Mouse (Mus musculus): ENCODE measurements at regions not wholly inside any gene's neighbourhood (a gene's known extent, or its start where the extent isn't known, plus 50 kb on each side); places are given as distances from the start of the nearest gene placed in this dataset.

GRCm38 (mm10) chr7:111211641-111212040 is 128.8 kb upstream of the Eif4g2 start:
- H3K9me3 ChIP-seq (replicated peaks; ENCODE audit: control insufficient read depth, low read length), result no peaks in the 10 kb centered on the region
- WGBS (ENCODE audit: insufficient replicate concordance), result 70% methylated on average over 11 of the region's 11 CpGs

GRCm38 (mm10) chr7:111210282-111210681 is 127.5 kb upstream of the Eif4g2 start:
- no peak for ATAC-seq (ENCODE audit: low read depth)
- 80% methylated on average over 8 of the region's 8 CpGs for WGBS (ENCODE audit: insufficient replicate concordance)
- no peaks in the 10 kb centered on the region for H3K27me3 ChIP-seq (ENCODE audit: control insufficient read depth, insufficient read depth, low read depth, low read length)

More at GRCm38 (mm10) chr7:111211641-111212040, 128.8 kb upstream of the Eif4g2 start:
- no peak overlapping the region for H3K9ac ChIP-seq (ENCODE audit: low read depth, low read length)
- no peaks in the 10 kb centered on the region for H3K36me3 ChIP-seq (ENCODE audit: control insufficient read depth, insufficient read depth)
- no peaks in the 10 kb centered on the region for H3K4me1 ChIP-seq (ENCODE audit: control insufficient read depth, low read depth, low read length)
- H3K4me3 ChIP-seq (ENCODE audit: low read depth, low read length), result no peak overlapping the region
- no peak overlapping the region for H3K4me2 ChIP-seq (ENCODE audit: low read depth, low read length)
- H3K27ac ChIP-seq (ENCODE audit: low read length), result no peak overlapping the region
- no peaks in the 10 kb centered on the region for H3K27me3 ChIP-seq (ENCODE audit: control insufficient read depth, insufficient read depth, low read depth, low read length)
- ATAC-seq (ENCODE audit: low read depth), result no peak

GRCm38 (mm10) chr7:111205876-111206275 is 123.0 kb upstream of the Eif4g2 start:
- Histone ChIP-seq H3K27ac (ENCODE audit: low read length) (no peak overlapping the region), H3K4me2 (ENCODE audit: low read depth, low read length) (no peak overlapping the region), H3K9ac (ENCODE audit: low read depth, low read length) (no peak overlapping the region), H3K4me3 (ENCODE audit: low read depth, low read length) (no peak overlapping the region), H3K36me3 (ENCODE audit: control insufficient read depth, insufficient read depth) (no peaks in the 10 kb centered on the region), H3K9me3 (replicated peaks; ENCODE audit: control insufficient read depth, low read length) (no peaks in the 10 kb centered on the region), H3K4me1 (ENCODE audit: control insufficient read depth, low read depth, low read length) (no peaks in the 10 kb centered on the region), H3K27me3 (ENCODE audit: control insufficient read depth, insufficient read depth, low read depth, low read length) (no peaks in the 10 kb centered on the region)
- 63% methylated on average over 5 of the region's 5 CpGs for WGBS (ENCODE audit: insufficient replicate concordance)
- no peak for ATAC-seq (ENCODE audit: low read depth)

More at GRCm38 (mm10) chr7:111210282-111210681, 127.5 kb upstream of the Eif4g2 start:
- no peak overlapping the region for H3K27ac ChIP-seq (ENCODE audit: low read length)
- H3K36me3 ChIP-seq (ENCODE audit: control insufficient read depth, insufficient read depth), result no peaks in the 10 kb centered on the region
- H3K9me3 ChIP-seq (replicated peaks; ENCODE audit: control insufficient read depth, low read length), result no peaks in the 10 kb centered on the region
- no peak overlapping the region for H3K4me3 ChIP-seq (ENCODE audit: low read depth, low read length)
- H3K4me1 ChIP-seq (ENCODE audit: control insufficient read depth, low read depth, low read length), result no peaks in the 10 kb centered on the region
- H3K4me2 ChIP-seq (ENCODE audit: low read depth, low read length), result no peak overlapping the region
- H3K9ac ChIP-seq (ENCODE audit: low read depth, low read length), result no peak overlapping the region

GRCm38 (mm10) chr7:111198608-111199355 is 116.0 kb upstream of the Eif4g2 start:
- no peak for ATAC-seq (ENCODE audit: low read depth)
- no peaks in the 10 kb centered on the region for H3K27me3 ChIP-seq (ENCODE audit: control insufficient read depth, insufficient read depth, low read depth, low read length)

GRCm38 (mm10) chr7:111191674-111192073 is 108.8 kb upstream of the Eif4g2 start:
- no peaks in the 10 kb centered on the region for H3K36me3 ChIP-seq (ENCODE audit: control insufficient read depth, insufficient read depth)
- no peak overlapping the region for H3K9ac ChIP-seq (ENCODE audit: low read depth, low read length)
- H3K4me1 ChIP-seq (ENCODE audit: control insufficient read depth, low read depth, low read length), result no peaks in the 10 kb centered on the region
- ATAC-seq (ENCODE audit: low read depth), result 0 out of 2 replicates have a peak, but pooled peaks have one; percentile 24
- 61% methylated on average over 4 of the region's 4 CpGs for WGBS (ENCODE audit: insufficient replicate concordance)
- no peaks in the 10 kb centered on the region for H3K9me3 ChIP-seq (replicated peaks; ENCODE audit: control insufficient read depth, low read length)
- H3K4me2 ChIP-seq (ENCODE audit: low read depth, low read length), result no peak overlapping the region
- no peak overlapping the region for H3K27ac ChIP-seq (ENCODE audit: low read length)
- H3K4me3 ChIP-seq (ENCODE audit: low read depth, low read length), result no peak overlapping the region
- H3K27me3 ChIP-seq (ENCODE audit: control insufficient read depth, insufficient read depth, low read depth, low read length), result no peaks in the 10 kb centered on the region

More at GRCm38 (mm10) chr7:111198608-111199355, 116.0 kb upstream of the Eif4g2 start:
- no peaks in the 10 kb centered on the region for H3K36me3 ChIP-seq (ENCODE audit: control insufficient read depth, insufficient read depth)
- H3K27ac ChIP-seq (ENCODE audit: low read length), result no peak overlapping the region
- no peak overlapping the region for H3K4me2 ChIP-seq (ENCODE audit: low read depth, low read length)
- no peak overlapping the region for H3K4me3 ChIP-seq (ENCODE audit: low read depth, low read length)
- no peaks in the 10 kb centered on the region for H3K4me1 ChIP-seq (ENCODE audit: control insufficient read depth, low read depth, low read length)
- 63% methylated on average over 10 of the region's 10 CpGs for WGBS (ENCODE audit: insufficient replicate concordance)
- no peak overlapping the region for H3K9ac ChIP-seq (ENCODE audit: low read depth, low read length)
- no peaks in the 10 kb centered on the region for H3K9me3 ChIP-seq (replicated peaks; ENCODE audit: control insufficient read depth, low read length)

- Histone ChIP-seq H3K27ac (ENCODE audit: low read length) (no peak overlapping the region), H3K4me1 (ENCODE audit: control insufficient read depth, low read depth, low read length) (no peaks in the 10 kb centered on the region), H3K9me3 (replicated peaks; ENCODE audit: control insufficient read depth, low read length) (no peaks in the 10 kb centered on the region), H3K9ac (ENCODE audit: low read depth, low read length) (no peak overlapping the region), H3K27me3 (ENCODE audit: control insufficient read depth, insufficient read depth, low read depth, low read length) (no peaks in the 10 kb centered on the region), H3K4me2 (ENCODE audit: low read depth, low read length) (no peak overlapping the region), H3K36me3 (ENCODE audit: control insufficient read depth, insufficient read depth) (no peaks in the 10 kb centered on the region), H3K4me3 (ENCODE audit: low read depth, low read length) (no peak overlapping the region)
- no peak for ATAC-seq (ENCODE audit: low read depth)
Observed at GRCm38 (mm10) chr7:111191216-111191615, 108.4 kb upstream of the Eif4g2 start.

- no peak for ATAC-seq (ENCODE audit: low read depth)
- WGBS (ENCODE audit: insufficient replicate concordance), result 57% methylated on average over 4 of the region's 4 CpGs
Observed at GRCm38 (mm10) chr7:111189731-111190130, 106.9 kb upstream of the Eif4g2 start.

GRCm38 (mm10) chr7:111185954-111186353 is 103.1 kb upstream of the Eif4g2 start:
- Histone ChIP-seq H3K27ac (ENCODE audit: low read length) (no peak overlapping the region), H3K4me2 (ENCODE audit: low read depth, low read length) (no peak overlapping the region), H3K4me1 (ENCODE audit: control insufficient read depth, low read depth, low read length) (peaks cover 1% of the 10 kb centered on the region), H3K36me3 (ENCODE audit: control insufficient read depth, insufficient read depth) (no peaks in the 10 kb centered on the region), H3K27me3 (ENCODE audit: control insufficient read depth, insufficient read depth, low read depth, low read length) (no peaks in the 10 kb centered on the region), H3K4me3 (ENCODE audit: low read depth, low read length) (no peak overlapping the region), H3K9ac (ENCODE audit: low read depth, low read length) (no peak overlapping the region), H3K9me3 (replicated peaks; ENCODE audit: control insufficient read depth, low read length) (no peaks in the 10 kb centered on the region)
- ATAC-seq (ENCODE audit: low read depth), result no peak
- 71% methylated on average over 7 of the region's 7 CpGs for WGBS (ENCODE audit: insufficient replicate concordance)

More at GRCm38 (mm10) chr7:111189731-111190130, 106.9 kb upstream of the Eif4g2 start:
- no peaks in the 10 kb centered on the region for H3K4me1 ChIP-seq (ENCODE audit: control insufficient read depth, low read depth, low read length)
- no peak overlapping the region for H3K27ac ChIP-seq (ENCODE audit: low read length)
- H3K9me3 ChIP-seq (replicated peaks; ENCODE audit: control insufficient read depth, low read length), result no peaks in the 10 kb centered on the region
- H3K27me3 ChIP-seq (ENCODE audit: control insufficient read depth, insufficient read depth, low read depth, low read length), result no peaks in the 10 kb centered on the region
- no peak overlapping the region for H3K9ac ChIP-seq (ENCODE audit: low read depth, low read length)
- no peaks in the 10 kb centered on the region for H3K36me3 ChIP-seq (ENCODE audit: control insufficient read depth, insufficient read depth)
- no peak overlapping the region for H3K4me3 ChIP-seq (ENCODE audit: low read depth, low read length)
- H3K4me2 ChIP-seq (ENCODE audit: low read depth, low read length), result no peak overlapping the region

GRCm38 (mm10) chr7:111183512-111183911 is 100.7 kb upstream of the Eif4g2 start:
- Histone ChIP-seq H3K4me1 (ENCODE audit: control insufficient read depth, low read depth, low read length) (peaks cover 24% of the 10 kb centered on the region), H3K9ac (ENCODE audit: low read depth, low read length) (no peak overlapping the region), H3K4me3 (ENCODE audit: low read depth, low read length) (no peak overlapping the region), H3K27me3 (ENCODE audit: control insufficient read depth, insufficient read depth, low read depth, low read length) (no peaks in the 10 kb centered on the region), H3K36me3 (ENCODE audit: control insufficient read depth, insufficient read depth) (no peaks in the 10 kb centered on the region), H3K9me3 (replicated peaks; ENCODE audit: control insufficient read depth, low read length) (no peaks in the 10 kb centered on the region), H3K4me2 (ENCODE audit: low read depth, low read length) (no peak overlapping the region), H3K27ac (ENCODE audit: low read length) (no peak overlapping the region)
- ATAC-seq (ENCODE audit: low read depth), result no peak
- WGBS (ENCODE audit: insufficient replicate concordance), result 62% methylated on average over 3 of the region's 3 CpGs
